Mouse (Mus musculus) embryo, embryonic 10 days (tissue): Measurements from ENCODE around the gene Olfr877.

Source experiments
- DNase-seq: peaks from one replicate; pipeline ENCODE4 v3.0.0-alpha.2; 2015; ENCODE audit warnings: low spot score

Olfr877 gene

GRCm38 (mm10) chr9:37853969-37854368, at the start of gene Olfr877:
Gene Olfr877 (plus strand): TSS chr9:37854269.
- DNase-seq, result no peak

- no peak for DNase-seq
Measured at GRCm38 (mm10) chr9:37807235-37807634, 46.8 kb upstream of the Olfr877 start.

- no peak for DNase-seq
Measured at GRCm38 (mm10) chr9:37808456-37808855, 45.6 kb upstream of the Olfr877 start.

- no peak for DNase-seq
Measured at GRCm38 (mm10) chr9:37808976-37809375, 45.1 kb upstream of the Olfr877 start.

- DNase-seq, result no peak
Measured at GRCm38 (mm10) chr9:37814696-37815095, 39.4 kb upstream of the Olfr877 start.

GRCm38 (mm10) chr9:37829881-37830280, 24.2 kb upstream of the Olfr877 start:
- DNase-seq, result no peak

- DNase-seq, result no peak
Measured at GRCm38 (mm10) chr9:37833341-37833740, 20.7 kb upstream of the Olfr877 start.

GRCm38 (mm10) chr9:37849267-37849666, 4.8 kb upstream of the Olfr877 start:
- DNase-seq, result no peak

GRCm38 (mm10) chr9:37863325-37863724, 9.3 kb downstream of the Olfr877 start:
- DNase-seq, result no peak

- DNase-seq, result no peak
Measured at GRCm38 (mm10) chr9:37870246-37870645, 16.2 kb downstream of the Olfr877 start.

- no peak for DNase-seq
Measured at GRCm38 (mm10) chr9:37871097-37871496, 17.0 kb downstream of the Olfr877 start.

- DNase-seq, result no peak
Measured at GRCm38 (mm10) chr9:37871536-37871935, 17.5 kb downstream of the Olfr877 start.

GRCm38 (mm10) chr9:37890960-37891359, 36.9 kb downstream of the Olfr877 start:
- DNase-seq, result peak; percentile 6

- peak; percentile 4 for DNase-seq
Measured at GRCm38 (mm10) chr9:37896661-37897060, 42.6 kb downstream of the Olfr877 start, which contains the start of gene Olfr145. Gene Olfr145 (plus strand): TSS chr9:37896724.

- DNase-seq, result no peak
Measured at GRCm38 (mm10) chr9:37905555-37905954, 51.5 kb downstream of the Olfr877 start.
